Mouse (Mus musculus) spleen, embryonic (tissue): ENCODE results near the gene Por.

Source experiments
- CTCF ChIA-PET: fragments of 350-600 bp; sonication (Branson Sonifier 250); formaldehyde crosslinking; loops from one replicate; lab custom pipeline; 2022; lab: Charles Lee

The Por gene

GRCm38 (mm10) chr5:135656046-135656445 is 13.8 kb upstream of the Por start:
- CTCF ChIA-PET: no interaction called here

GRCm38 (mm10) chr5:135657128-135657527 is 12.7 kb upstream of the Por start:
- CTCF ChIA-PET: no interaction called here

- CTCF ChIA-PET: no interaction called here
Observed at GRCm38 (mm10) chr5:135657703-135658373, 12.0 kb upstream of the Por start.

- CTCF ChIA-PET: no interaction called here
Observed at GRCm38 (mm10) chr5:135659956-135660355, 9.9 kb upstream of the Por start.

- CTCF ChIA-PET: interaction anchor here (0.7 kb wide), 1 partner anchor 9 kb away, joined by 4 read pairs; no protein-coding TSS in a partner anchor
Observed at GRCm38 (mm10) chr5:135660535-135660934, 9.3 kb upstream of the Por start.

GRCm38 (mm10) chr5:135666890-135667289 is 2.9 kb upstream of the Por start:
- CTCF ChIA-PET: interaction anchor here (0.6 kb wide), 1 partner anchor 36 kb away, joined by 4 read pairs; no protein-coding TSS in a partner anchor

- CTCF ChIA-PET: interaction anchor here (0.6 kb wide), 1 partner anchor 300 kb away, joined by 6 read pairs; no protein-coding TSS in a partner anchor
Observed at GRCm38 (mm10) chr5:135668071-135668470, 1.8 kb upstream of the Por start.

- CTCF ChIA-PET: interaction anchor here (0.6 kb wide), 1 partner anchor 166 kb away, joined by 8 read pairs; no protein-coding TSS in a partner anchor
Observed at GRCm38 (mm10) chr5:135670881-135671280, 1.0 kb downstream of the Por start.

- CTCF ChIA-PET: interaction anchor here (0.6 kb wide), 1 partner anchor 554 kb away, joined by 8 read pairs; no protein-coding TSS in a partner anchor
Observed at GRCm38 (mm10) chr5:135672509-135672908, 2.7 kb downstream of the Por start.

GRCm38 (mm10) chr5:135672980-135673379 is 3.1 kb downstream of the Por start:
- CTCF ChIA-PET: no interaction called here

GRCm38 (mm10) chr5:135674349-135674775 is 4.5 kb downstream of the Por start:
- CTCF ChIA-PET: no interaction called here

GRCm38 (mm10) chr5:135674821-135675220 is 5.0 kb downstream of the Por start:
- CTCF ChIA-PET: interaction anchor here (0.5 kb wide), 1 partner anchor 261 kb away, joined by 6 read pairs; no protein-coding TSS in a partner anchor

- CTCF ChIA-PET: no interaction called here
Observed at GRCm38 (mm10) chr5:135676696-135677095, 6.9 kb downstream of the Por start.

GRCm38 (mm10) chr5:135677251-135677650 is 7.4 kb downstream of the Por start:
- CTCF ChIA-PET: no interaction called here

GRCm38 (mm10) chr5:135678481-135678880 is 8.6 kb downstream of the Por start:
- CTCF ChIA-PET: no interaction called here

- CTCF ChIA-PET: no interaction called here
Observed at GRCm38 (mm10) chr5:135680967-135681545, 11.2 kb downstream of the Por start.

GRCm38 (mm10) chr5:135682009-135682408 is 12.2 kb downstream of the Por start:
- CTCF ChIA-PET: interaction anchor here (0.6 kb wide), 1 partner anchor 52 kb away, joined by 8 read pairs; no protein-coding TSS in a partner anchor

GRCm38 (mm10) chr5:135682942-135683570 is 13.2 kb downstream of the Por start:
- CTCF ChIA-PET: interaction anchor here (0.7 kb wide), 1 partner anchor 21 kb away, joined by 3 read pairs; no protein-coding TSS in a partner anchor

GRCm38 (mm10) chr5:135690401-135690800 is 20.6 kb downstream of the Por start:
- CTCF ChIA-PET: interaction anchor here (0.6 to 1.2 kb wide), 2 partner anchors 31 to 58 kb away, joined by 6 to 7 read pairs; partner anchors contain the start of gene Rhbdd2

GRCm38 (mm10) chr5:135691266-135691665 is 21.4 kb downstream of the Por start:
- CTCF ChIA-PET: interaction anchor here (0.6 kb wide), 1 partner anchor 30 kb away, joined by 7 read pairs; no protein-coding TSS in a partner anchor

GRCm38 (mm10) chr5:135693281-135693853 is 23.5 kb downstream of the Por start:
- CTCF ChIA-PET: no interaction called here
